Mouse (Mus musculus) CD4-positive naive resting alpha-beta T cell, adult 76 days (primary cell): ENCODE data around the gene Mydgf. TPM values are rescaled to one million over a fixed set of nuclear protein-coding genes. Genes with fewer than 3 reads are reported as not detected.

Source experiments
- total RNA-seq: library from RNA; stranded (reverse); gene quantifications from one replicate; pipeline ENCODE4 v1.2.4, GENCODE M21; 2023

The Mydgf gene
- 41.8 TPM for total RNA-seq

DNA sequence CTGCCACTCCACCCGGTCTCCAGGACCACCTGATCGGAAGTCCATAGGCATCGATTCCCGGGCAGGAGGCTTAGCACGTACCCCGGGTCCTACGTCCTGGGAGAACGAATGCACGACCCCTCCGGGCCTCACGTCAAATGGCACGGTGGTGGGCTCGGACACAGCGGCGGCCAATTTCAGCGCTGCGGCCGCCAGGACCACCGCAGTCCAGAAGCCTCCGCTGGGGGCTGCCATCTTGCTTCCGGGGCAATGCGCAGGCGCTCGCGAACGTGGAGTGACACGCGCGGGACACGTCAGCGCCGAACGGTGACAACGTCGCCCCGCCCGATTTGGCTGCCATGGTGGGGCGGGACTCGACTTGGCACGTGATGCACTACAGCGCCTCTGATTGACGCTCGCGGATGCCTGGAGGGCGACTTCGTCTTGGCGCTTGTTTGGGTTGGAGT is at the start of gene Mydgf:
Gene Mydgf (minus strand): TSS at position 263 of the 446 bp plus-strand sequence.

GRCm38 (mm10) chr17:56218377-56219191 is 34.9 kb upstream of the Mydgf start, which contains the start of gene Dpp9:
Gene Dpp9, minus strand, starts transcription at chr17:56218905.

GRCm38 (mm10) chr17:56162231-56162774 is 21.4 kb downstream of the Mydgf start, which contains the start of gene Tnfaip8l1:
Gene Tnfaip8l1, plus strand, starts transcription at chr17:56162477.

DNA sequence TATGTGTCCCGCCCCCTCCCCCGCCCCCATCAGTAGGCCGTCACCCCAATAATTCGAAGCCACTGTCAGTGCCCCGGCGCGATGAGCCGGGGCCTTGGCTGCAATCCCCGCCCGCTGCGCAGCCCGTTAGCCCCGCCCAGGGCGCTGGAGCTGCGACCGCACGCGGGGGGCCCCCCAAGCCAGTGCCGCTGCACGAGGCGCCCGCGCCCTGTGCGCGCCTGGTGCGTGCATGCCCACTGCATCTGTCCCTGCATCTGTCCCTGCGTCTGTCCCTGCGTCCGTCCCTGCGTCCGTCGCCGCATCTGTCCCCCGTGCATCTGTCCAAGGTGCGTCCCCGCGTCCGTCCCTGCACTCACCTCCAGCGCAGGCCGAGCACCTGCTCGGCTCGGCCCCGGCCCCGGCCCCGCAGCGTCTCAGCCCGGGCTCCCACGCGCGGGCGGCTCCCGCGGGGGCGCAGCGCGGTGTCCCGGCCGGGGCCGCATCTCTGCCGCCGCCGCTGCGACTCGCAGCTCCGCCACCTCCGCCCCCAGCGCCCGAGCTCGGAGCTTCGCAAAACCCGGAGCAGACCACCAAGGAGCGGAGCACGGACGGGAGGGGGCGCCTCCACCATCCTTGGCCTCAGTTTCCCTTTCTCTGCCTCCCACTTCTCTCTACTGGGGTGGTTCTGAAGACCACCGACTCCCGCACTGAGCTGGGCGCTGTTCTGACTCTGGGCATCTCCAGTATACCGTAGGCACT is 43.7 kb downstream of the Mydgf start, which contains the start of gene Sema6b:
Gene Sema6b (minus strand): TSS at position 486 of the 738 bp plus-strand sequence.

Other genes with a start within 250 kb of the Mydgf start
- gene Zfp119b, start 234.4 kb downstream of the Mydgf start, total RNA-seq, result 5.0 TPM
- 2.3 TPM for gene Ebi3, start 231.3 kb downstream of the Mydgf start, total RNA-seq
- 51.7 TPM for gene Yju2, start 224.8 kb downstream of the Mydgf start, total RNA-seq
- gene Shd, start 213.5 kb downstream of the Mydgf start, total RNA-seq, result 2.5 TPM
- not detected for gene Fsd1, start 197.4 kb downstream of the Mydgf start, total RNA-seq
- 0.88 TPM for gene Stap2, start 178.3 kb downstream of the Mydgf start, total RNA-seq
- gene Mpnd, start 178.2 kb downstream of the Mydgf start, total RNA-seq, result 56.3 TPM
- 106 TPM for gene Sh3gl1, start 147.3 kb downstream of the Mydgf start, total RNA-seq
- gene Chaf1a, start 143.5 kb downstream of the Mydgf start, total RNA-seq, result 1.3 TPM
- gene Ubxn6, start 108.9 kb downstream of the Mydgf start, total RNA-seq, result 73.3 TPM
- 96.3 TPM for gene Hdgfl2, start 104.3 kb downstream of the Mydgf start, total RNA-seq
- gene Plin4, start 74.1 kb downstream of the Mydgf start, total RNA-seq, result not detected
- not detected for gene Plin5, start 66.3 kb downstream of the Mydgf start, total RNA-seq
- gene Lrg1, start 61.9 kb downstream of the Mydgf start, total RNA-seq, result not detected
- 0.15 TPM for gene Sema6b, start 43.6 kb downstream of the Mydgf start, total RNA-seq
- 10.3 TPM for gene Tnfaip8l1, start 21.4 kb downstream of the Mydgf start, total RNA-seq
- 44.0 TPM for gene Dpp9, start 35.0 kb upstream of the Mydgf start, total RNA-seq
- gene Fem1a, start 72.9 kb upstream of the Mydgf start, total RNA-seq, result 20.8 TPM
- 8.2 TPM for gene Ticam1, start 92.9 kb upstream of the Mydgf start, total RNA-seq
- gene Plin3, start 109.0 kb upstream of the Mydgf start, total RNA-seq, result 12.2 TPM
- not detected for gene Arrdc5, start 116.4 kb upstream of the Mydgf start, total RNA-seq
- gene Uhrf1, start 119.4 kb upstream of the Mydgf start, total RNA-seq, result 5.3 TPM
- 69.8 TPM for gene Kdm4b, start 142.1 kb upstream of the Mydgf start, total RNA-seq